Mouse (Mus musculus) stomach, postnatal 0 days (tissue): ENCODE measurements at regions not wholly inside any gene's neighbourhood (a gene's known extent, or its start where the extent isn't known, plus 50 kb on each side); places are given as distances from the start of the nearest gene placed in this dataset.
A peak's percentile ranks its signal among the peaks of the same experiment; 100 is the strongest.

Experiments
- ATAC-seq: fragments of 200-750 bp; cut with Nextera tagmentation; 2 replicates; pipeline ENCODE4 v1.8.0; 2017; ENCODE audit not compliant: low FRiP score, low TSS enrichment
- DNase-seq: peaks from one replicate; pipeline ENCODE4 v3.0.0-alpha.2; 2016; ENCODE audit warnings: low spot score
- H3K27ac ChIP-seq: fragments of 300-500 bp; sonication (generic); replicated peaks from 2 replicates; pipeline ENCODE4 v1.5.1; 2014; ENCODE audit warnings: mild to moderate bottlenecking, control low read depth
- H3K27me3 ChIP-seq: fragments of 300-500 bp; sonication (generic); 2 replicates; pipeline ENCODE4 v1.6.1; 2014; ENCODE audit warnings: low read length; ENCODE audit not compliant: control insufficient read depth, insufficient read depth
- H3K36me3 ChIP-seq: fragments of 300-500 bp; sonication (generic); 2 replicates; pipeline ENCODE4 v1.6.1; 2014; ENCODE audit warnings: low read length, mixed read lengths; ENCODE audit not compliant: control insufficient read depth, insufficient read depth
- H3K4me1 ChIP-seq: fragments of 300-500 bp; sonication (generic); replicated peaks from 2 replicates; pipeline ENCODE4 v1.6.1; 2014; ENCODE audit warnings: antibody characterized with exemption; ENCODE audit not compliant: control insufficient read depth, insufficient read depth
- H3K4me2 ChIP-seq: fragments of 300-500 bp; sonication (generic); replicated peaks from 2 replicates; pipeline ENCODE4 v1.6.1; 2014; ENCODE audit warnings: low read depth, mild to moderate bottlenecking, control low read depth, moderate library complexity
- H3K4me3 ChIP-seq: fragments of 300-500 bp; sonication (generic); 2 replicates; pipeline ENCODE4 v1.5.1; 2014; ENCODE audit warnings: low read depth, low read length, control low read depth
- H3K9ac ChIP-seq: fragments of 300-500 bp; sonication (generic); 2 replicates; pipeline ENCODE4 v1.6.1; 2014; ENCODE audit warnings: mild to moderate bottlenecking, low read length, control low read depth, mixed read lengths
- H3K9me3 ChIP-seq: fragments of 300-500 bp; sonication (generic); 2 replicates; pipeline ENCODE4 v1.6.1; 2016; ENCODE audit warnings: low read length; ENCODE audit not compliant: control insufficient read depth
- CTCF ChIP-seq: IDR thresholded peaks from 2 replicates; pipeline ENCODE4 v1.5.1; 2016; ENCODE audit warnings: antibody characterized with exemption, low read depth, mild to moderate bottlenecking, moderate library complexity
- EP300 ChIP-seq: optimal IDR thresholded peaks from 2 replicates; pipeline ENCODE3; 2016; ENCODE audit warnings: antibody characterized with exemption
- WGBS: fragments of 180-500 bp; shearing (Covaris S2); extraction: QIAGEN DNeasy Blood & Tissue Kit; methylation state at CpG from one replicate; pipeline ENCODE4 v1.1.7; 2014; 5-methylcytosine and 5-hydroxymethylcytosine counted together

GRCm38 (mm10) chr3:52929827-52930605 is 87.0 kb downstream of the Cog6 start:
- WGBS: 81% methylated on average over 13 of the region's 13 CpGs
- H3K27ac ChIP-seq: no peak overlapping the region
- no peak overlapping the region for H3K4me3 ChIP-seq
- H3K9me3 ChIP-seq: no peaks in the 10 kb centered on the region
- no peak overlapping the region for H3K9ac ChIP-seq
- H3K36me3 ChIP-seq: no peaks in the 10 kb centered on the region
- H3K4me1 ChIP-seq: no peaks in the 10 kb centered on the region
- no peak for DNase-seq
- TF ChIP-seq CTCF (no peak), EP300 (no peak)
- no peak overlapping the region for H3K4me2 ChIP-seq
- ATAC-seq: no peak
- H3K27me3 ChIP-seq: no peaks in the 10 kb centered on the region

- 56% methylated on average over 12 of the region's 12 CpGs for WGBS
- Histone ChIP-seq H3K27ac (no peak overlapping the region), H3K9me3 (no peaks in the 10 kb centered on the region), H3K9ac (no peak overlapping the region), H3K27me3 (no peaks in the 10 kb centered on the region), H3K4me1 (no peaks in the 10 kb centered on the region), H3K4me3 (no peak overlapping the region), H3K4me2 (no peak overlapping the region), H3K36me3 (no peaks in the 10 kb centered on the region)
- DNase-seq (no peak), ATAC-seq (no peak)
- TF ChIP-seq CTCF (no peak), EP300 (no peak)
These were observed 89.6 kb downstream of the Cog6 start for GRCm38 (mm10) chr3:52927361-52927841.

- no peak for ATAC-seq
- no peak for TF ChIP-seq CTCF
- whole genome bisulfite sequencing: 80% methylated on average over 3 of the region's 3 CpGs
- Histone ChIP-seq H3K27me3 (no peaks in the 10 kb centered on the region), H3K4me2 (no peak overlapping the region), H3K27ac (no peak overlapping the region), H3K36me3 (no peaks in the 10 kb centered on the region), H3K9ac (no peak overlapping the region), H3K4me1 (no peaks in the 10 kb centered on the region), H3K9me3 (no peaks in the 10 kb centered on the region), H3K4me3 (no peak overlapping the region)
- no peak for DNase-seq
These were observed 90.5 kb downstream of the Cog6 start for GRCm38 (mm10) chr3:52926549-52926948.

- no peaks in the 10 kb centered on the region for H3K36me3 ChIP-seq
- no peak overlapping the region for H3K9ac ChIP-seq
- no peak overlapping the region for H3K27ac ChIP-seq
- H3K27me3 ChIP-seq: no peaks in the 10 kb centered on the region
- no peaks in the 10 kb centered on the region for H3K4me1 ChIP-seq
- H3K4me3 ChIP-seq: no peak overlapping the region
- ATAC-seq: no peak
- 63% methylated on average over 3 of the region's 3 CpGs for WGBS
- no peak for TF ChIP-seq EP300
- TF ChIP-seq CTCF: peak; percentile 69
- no peaks in the 10 kb centered on the region for H3K9me3 ChIP-seq
- DNase-seq: peak; percentile 21
- H3K4me2 ChIP-seq: no peak overlapping the region
These were observed 91.8 kb downstream of the Cog6 start for GRCm38 (mm10) chr3:52925223-52925622.

- H3K4me1 ChIP-seq: no peaks in the 10 kb centered on the region
- ATAC-seq (no peak), DNase-seq (no peak)
- no peaks in the 10 kb centered on the region for H3K36me3 ChIP-seq
- TF ChIP-seq EP300 (no peak), CTCF (no peak)
- H3K27me3 ChIP-seq: no peaks in the 10 kb centered on the region
- H3K9ac ChIP-seq: no peak overlapping the region
- 81% methylated on average over 2 of the region's 2 CpGs for WGBS
- H3K9me3 ChIP-seq: no peaks in the 10 kb centered on the region
- no peak overlapping the region for H3K4me2 ChIP-seq
- H3K27ac ChIP-seq: no peak overlapping the region
- no peak overlapping the region for H3K4me3 ChIP-seq
These were observed 92.4 kb downstream of the Cog6 start for GRCm38 (mm10) chr3:52924631-52925030.

- H3K27ac ChIP-seq: no peak overlapping the region
- H3K4me1 ChIP-seq: no peaks in the 10 kb centered on the region
- H3K9ac ChIP-seq: no peak overlapping the region
- TF ChIP-seq EP300: no peak
- TF ChIP-seq CTCF: no peak
- no peak overlapping the region for H3K4me2 ChIP-seq
- no peaks in the 10 kb centered on the region for H3K9me3 ChIP-seq
- no peak overlapping the region for H3K4me3 ChIP-seq
- no peak for DNase-seq
- H3K27me3 ChIP-seq: no peaks in the 10 kb centered on the region
- no peak for ATAC-seq
- 94% methylated on average over 4 of the region's 4 CpGs for WGBS
- no peaks in the 10 kb centered on the region for H3K36me3 ChIP-seq
These were observed 93.0 kb downstream of the Cog6 start for GRCm38 (mm10) chr3:52923824-52924559.
